Mouse (Mus musculus) Muller cell, postnatal 12 days (primary cell): Measurements from ENCODE around the gene Gpr18.

Source experiments
- DNase-seq: peaks from one replicate; pipeline ENCODE4 v3.0.0-alpha.2; 2015; ENCODE audit errors: inconsistent ontology term

The Gpr18 gene

GRCm38 (mm10) chr14:121949436-121949835 lies 33.9 kb upstream of the Gpr18 start:
- no peak for DNase-seq

DNA sequence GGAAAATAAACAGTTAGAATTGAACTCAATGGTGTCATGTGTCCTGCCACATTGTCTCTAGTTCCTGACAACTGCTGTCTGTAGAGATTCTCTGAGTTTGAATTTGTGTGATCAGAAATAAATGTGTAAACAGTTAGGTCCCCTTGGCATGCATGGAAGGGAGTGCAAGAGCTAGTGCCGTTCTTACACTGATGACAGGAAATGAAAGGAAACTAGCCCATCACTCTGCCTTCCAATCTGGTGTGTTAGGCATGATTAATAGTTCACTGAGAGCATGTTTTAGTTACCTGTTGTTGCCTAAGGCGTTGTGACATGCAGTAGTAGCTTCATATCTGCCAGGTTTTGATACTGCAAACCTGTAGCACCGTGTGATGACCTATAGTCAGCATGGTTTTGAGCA lies 32.4 kb upstream of the Gpr18 start:
- DNase-seq, result no peak

GRCm38 (mm10) chr14:121947201-121947760 lies 31.7 kb upstream of the Gpr18 start:
- no peak for DNase-seq

- DNase-seq, result no peak
These were observed 31.1 kb upstream of the Gpr18 start for GRCm38 (mm10) chr14:121946728-121947127.

DNA sequence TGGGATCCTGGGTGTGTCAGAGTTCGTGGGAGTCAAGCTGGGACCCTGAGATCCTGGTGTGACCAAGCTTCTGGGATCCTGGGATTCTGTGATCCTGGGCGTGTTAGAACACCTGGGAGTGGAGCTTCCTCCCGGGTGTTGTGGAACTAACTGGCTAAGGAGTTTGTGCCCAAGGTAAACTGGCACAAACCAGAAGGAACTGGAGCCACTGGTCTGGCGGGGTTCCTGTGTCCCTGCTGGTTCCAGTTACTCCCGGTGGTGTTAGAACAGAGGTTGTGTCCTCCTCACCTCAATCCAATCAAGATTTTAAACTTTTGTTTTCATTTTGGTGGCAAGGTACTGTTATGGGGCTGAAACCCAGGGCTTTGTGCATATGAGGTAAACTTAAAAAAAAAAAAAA lies 30.6 kb upstream of the Gpr18 start:
- DNase-seq, result no peak

DNA sequence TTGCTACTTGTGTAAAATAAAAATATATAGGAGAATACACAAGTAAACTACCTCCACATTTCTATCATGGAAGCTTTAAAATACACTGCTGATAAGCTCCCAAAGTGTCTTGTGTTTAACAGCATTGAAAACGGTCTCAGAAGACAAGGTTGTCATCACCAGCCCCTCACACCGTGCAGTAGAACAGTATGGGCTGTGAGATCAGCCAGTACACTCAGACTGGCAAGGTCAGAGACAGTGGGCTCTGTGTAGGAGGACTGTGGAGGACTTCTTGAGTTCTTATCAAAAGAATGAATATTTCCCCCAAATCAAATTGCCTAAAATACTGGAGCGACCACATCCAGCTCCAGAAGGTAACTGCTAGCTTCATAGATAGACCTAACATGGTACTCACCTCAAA lies 24.0 kb upstream of the Gpr18 start:
- no peak for DNase-seq

DNA sequence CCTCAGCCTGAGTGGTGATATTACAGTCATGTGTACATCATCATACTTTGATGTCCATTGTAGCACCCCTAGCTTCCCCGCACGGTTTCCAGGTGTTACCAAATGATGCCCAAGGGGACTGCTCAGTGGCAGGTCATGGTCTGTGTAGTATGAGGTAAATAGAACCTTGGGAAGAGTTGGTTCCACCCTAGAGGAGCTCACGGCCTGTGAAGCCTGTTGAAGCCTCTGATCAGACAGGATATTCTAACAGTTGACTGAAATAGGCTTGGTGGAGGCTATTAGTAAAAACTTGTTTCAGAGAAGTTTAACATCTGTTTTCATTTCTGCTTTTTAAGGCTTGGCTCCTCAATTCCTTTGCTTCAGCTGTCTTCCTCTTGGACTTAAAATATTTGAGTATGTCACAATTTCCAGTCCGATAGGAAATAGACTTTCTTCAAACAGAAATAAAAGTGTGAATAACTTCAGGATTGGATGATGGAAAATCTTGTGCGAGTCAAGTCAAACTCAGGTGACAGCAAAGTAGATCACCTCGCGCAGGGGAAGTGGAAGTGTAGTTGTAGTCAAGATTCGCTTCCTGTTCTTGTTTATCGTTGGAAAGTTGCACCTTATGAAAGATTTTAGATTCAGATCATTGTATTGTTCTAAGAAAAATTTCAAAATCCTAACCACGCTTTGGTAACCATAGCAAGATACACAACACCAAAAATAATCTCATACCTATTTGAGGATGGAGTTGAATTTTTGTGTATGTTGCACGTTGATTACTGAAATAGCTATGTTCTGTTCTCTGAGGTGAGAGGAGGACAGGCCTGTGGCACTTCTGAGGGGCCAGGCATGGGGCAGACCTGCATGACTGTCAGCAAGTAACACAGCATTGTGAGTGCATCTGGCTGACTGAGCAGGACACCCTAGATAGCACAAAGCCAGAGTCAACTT lies 22.9 kb upstream of the Gpr18 start:
- no peak for DNase-seq

- no peak for DNase-seq
These were observed 22.1 kb upstream of the Gpr18 start for GRCm38 (mm10) chr14:121937601-121938255.

GRCm38 (mm10) chr14:121936856-121937255 lies 21.3 kb upstream of the Gpr18 start:
- no peak for DNase-seq

GRCm38 (mm10) chr14:121936356-121936755 lies 20.8 kb upstream of the Gpr18 start:
- DNase-seq, result no peak

GRCm38 (mm10) chr14:121934597-121934946 lies 19.0 kb upstream of the Gpr18 start:
- no peak for DNase-seq

DNA sequence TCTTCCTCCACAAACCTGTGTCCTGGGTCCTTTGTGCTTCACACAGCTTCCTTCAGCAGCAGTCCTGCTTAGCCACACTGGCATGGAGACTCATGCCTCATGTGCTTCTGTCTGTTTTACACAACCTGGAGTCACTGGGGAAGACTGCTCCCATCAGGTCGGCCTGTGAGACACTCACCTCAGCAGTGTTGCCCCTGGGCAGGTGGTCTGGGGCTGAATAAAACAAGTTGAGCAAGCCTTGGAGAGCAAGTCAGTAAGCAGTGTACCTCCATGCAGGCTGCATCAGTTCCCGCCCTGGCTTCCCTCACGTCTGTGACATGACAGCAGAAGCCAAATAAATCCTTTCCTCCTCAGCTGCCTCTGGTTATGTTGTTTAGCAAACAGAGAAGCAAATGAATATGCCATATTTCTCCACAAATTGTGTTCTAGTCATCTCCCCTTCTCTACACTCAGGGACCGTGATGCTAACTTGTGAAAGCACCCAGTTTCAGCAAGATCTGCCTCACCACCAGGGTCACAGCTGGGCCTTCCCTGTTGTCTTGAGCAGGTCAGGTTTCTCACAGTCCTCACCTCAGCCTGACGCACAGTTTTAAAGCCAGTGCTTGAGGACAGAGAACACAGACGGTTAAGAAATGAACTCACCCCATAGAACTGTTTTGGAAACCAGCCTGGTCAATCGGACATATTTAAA lies 18.5 kb upstream of the Gpr18 start:
- DNase-seq, result no peak

- no peak for DNase-seq
These were observed 16.6 kb upstream of the Gpr18 start for GRCm38 (mm10) chr14:121932180-121932579.

- no peak for DNase-seq
These were observed 16.0 kb upstream of the Gpr18 start for GRCm38 (mm10) chr14:121931594-121931993.

DNA sequence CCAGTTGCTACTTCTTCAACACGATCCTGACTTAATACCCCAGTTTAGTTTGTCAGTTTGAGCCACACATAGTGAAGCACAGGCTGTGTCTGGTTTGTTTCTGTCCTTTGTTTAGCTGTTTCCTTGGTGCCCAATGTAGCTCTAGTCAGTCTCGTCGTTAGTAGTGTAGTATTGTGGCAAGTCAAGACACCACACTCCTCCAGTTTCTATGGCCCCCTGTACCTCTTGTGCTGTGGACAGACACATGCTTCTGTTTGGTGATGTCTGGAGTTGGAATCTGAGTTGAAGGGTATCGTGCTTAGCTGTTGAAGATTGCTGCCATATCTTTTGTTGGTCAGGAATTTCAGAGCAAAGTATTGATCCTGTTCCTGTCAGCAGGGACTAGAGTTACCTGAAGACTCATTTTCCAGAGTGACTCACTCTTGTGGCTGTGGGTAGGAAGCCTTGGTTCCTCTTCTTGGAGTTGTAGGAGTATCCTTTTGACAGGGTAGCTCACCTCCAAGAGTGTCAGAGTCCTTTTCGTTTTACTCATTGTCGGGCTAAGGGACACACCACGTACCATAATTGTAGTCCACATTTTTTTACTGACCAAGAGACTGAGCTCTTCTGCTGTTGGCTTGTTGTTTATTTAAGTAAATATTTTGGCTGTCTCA lies 15.3 kb upstream of the Gpr18 start:
- no peak for DNase-seq

GRCm38 (mm10) chr14:121929243-121929951 lies 13.8 kb upstream of the Gpr18 start:
- DNase-seq, result no peak

DNA sequence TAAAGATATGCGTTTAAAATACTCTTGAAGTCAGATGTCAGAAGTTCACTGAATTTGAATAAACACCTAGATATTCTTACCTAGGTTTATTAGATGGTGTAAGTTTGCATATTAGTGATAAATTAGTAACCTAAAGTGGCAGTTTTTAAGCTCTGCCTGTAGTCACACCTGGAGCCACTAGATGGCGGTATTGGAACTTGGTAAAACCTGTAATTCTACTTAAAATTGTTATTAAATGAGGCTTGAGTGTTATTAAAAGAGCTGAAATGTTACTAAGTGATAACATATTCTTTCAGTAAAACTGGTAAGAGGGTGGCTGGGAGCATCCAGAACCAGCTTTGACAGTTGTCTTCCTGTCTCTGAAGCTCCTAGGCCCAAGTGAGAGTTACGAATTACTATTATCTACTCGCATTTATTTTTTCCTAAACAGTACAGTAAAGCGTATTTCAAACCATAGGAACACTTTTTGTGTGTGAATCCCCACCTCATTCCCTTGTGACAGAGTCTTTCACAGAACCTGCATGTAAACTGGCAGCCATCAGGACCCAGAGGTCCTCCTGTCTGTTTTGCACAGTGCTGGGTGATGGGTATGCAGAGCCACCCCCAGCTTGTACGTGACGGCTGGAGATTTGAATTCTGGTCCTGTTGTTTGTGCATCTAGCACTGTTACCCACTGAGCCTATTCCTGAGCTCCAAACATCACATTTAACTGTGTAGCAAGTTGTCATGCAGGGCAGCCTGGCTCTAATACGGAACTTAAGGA lies 13.0 kb upstream of the Gpr18 start:
- DNase-seq, result peak; percentile 26

DNA sequence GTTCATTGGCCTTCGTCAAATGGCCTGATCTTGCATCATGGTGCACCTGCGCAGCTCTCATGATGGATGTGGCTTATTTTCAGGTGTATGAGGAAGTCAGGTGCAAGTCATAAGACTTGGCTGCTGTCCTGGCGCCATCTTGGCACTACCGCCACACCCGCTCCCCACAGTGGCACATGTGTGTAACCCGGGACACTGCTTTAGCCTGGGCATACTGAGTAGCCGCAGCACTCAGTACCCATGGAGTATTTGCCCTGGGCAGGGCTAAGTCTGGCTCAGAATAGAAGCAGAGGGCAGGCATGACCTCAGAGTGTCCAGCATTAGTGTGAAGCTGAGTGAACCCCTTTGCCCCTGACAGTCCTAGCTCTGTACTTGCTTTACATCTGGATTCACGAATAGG lies 11.9 kb upstream of the Gpr18 start:
- DNase-seq, result no peak

GRCm38 (mm10) chr14:121926901-121927300 lies 11.3 kb upstream of the Gpr18 start:
- DNase-seq, result peak; percentile 10

GRCm38 (mm10) chr14:121924876-121925275 lies 9.3 kb upstream of the Gpr18 start:
- DNase-seq, result no peak
